Mouse (Mus musculus) embryonic facial prominence, embryonic 10.5 days (tissue): ENCODE data around the gene Rasal2. TPM values are rescaled to one million over a fixed set of nuclear protein-coding genes. Genes with fewer than 3 reads are reported as not detected.

Experiments used
- DNase-seq: peaks from one replicate; pipeline ENCODE4 v3.0.0-alpha.2; 2017; ENCODE audit warnings: low spot score
- H3K27ac ChIP-seq: fragments of 300-500 bp; sonication (generic); replicated peaks from 2 replicates; pipeline ENCODE4 v1.5.1; 2016; ENCODE audit warnings: mild to moderate bottlenecking
- H3K27me3 ChIP-seq: fragments of 300-500 bp; sonication (generic); replicated peaks from 2 replicates; pipeline ENCODE4 v1.6.1; 2016; ENCODE audit warnings: low read depth, mild to moderate bottlenecking; ENCODE audit not compliant: poor library complexity, severe bottlenecking
- H3K36me3 ChIP-seq: fragments of 300-500 bp; sonication (generic); replicated peaks from 2 replicates; pipeline ENCODE4 v1.6.1; 2016; ENCODE audit warnings: mild to moderate bottlenecking, moderate library complexity
- H3K4me1 ChIP-seq: fragments of 300-500 bp; sonication (generic); 2 replicates; pipeline ENCODE4 v1.6.1; 2016
- H3K4me3 ChIP-seq: fragments of 300-500 bp; sonication (generic); 2 replicates; pipeline ENCODE4 v1.5.1; 2016; ENCODE audit warnings: mild to moderate bottlenecking, moderate library complexity
- H3K9me3 ChIP-seq: fragments of 300-500 bp; sonication (generic); 2 replicates; pipeline ENCODE4 v1.6.1; 2016; ENCODE audit warnings: mild to moderate bottlenecking
- WGBS: fragments of 180-500 bp; shearing (Covaris S2); methylation state at CpG from one replicate; pipeline ENCODE4 v1.1.7; 2016; 5-methylcytosine and 5-hydroxymethylcytosine counted together
- polyA plus RNA-seq: library from polyadenylated mRNA; unstranded; fragments of >200 nt; fragmentation: Nextera tagmentation; extraction: Ambion mirVana; gene quantifications from 2 replicates; pipeline ENCODE4 v1.2.1, GENCODE M21; 2016

The Rasal2 gene
- polyA plus RNA-seq, 1 experiment from 2014 or later: 9.0 TPM

DNA sequence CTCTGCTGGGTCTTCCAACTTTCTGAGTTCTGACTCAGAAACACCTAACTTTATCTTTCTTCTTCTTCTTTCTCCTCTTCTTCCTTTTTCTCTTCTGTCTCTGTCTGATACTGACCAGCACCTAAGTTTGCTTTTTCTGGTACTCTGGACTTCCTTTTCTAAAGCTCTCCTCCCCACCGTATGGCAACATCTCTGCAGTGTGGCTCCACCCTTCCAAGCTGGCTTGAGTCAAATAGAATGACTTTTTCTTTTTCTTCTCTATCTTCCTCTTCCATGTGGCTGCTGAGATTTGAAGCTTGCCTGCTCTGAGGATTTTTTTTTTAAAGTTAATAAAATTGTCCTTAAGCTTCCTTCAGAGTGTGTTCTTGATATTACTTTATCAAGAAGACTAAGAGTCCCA is 115.3 kb downstream of the Rasal2 start:
- no peaks in the 10 kb centered on the region for H3K9me3 ChIP-seq
- peaks cover 8% of the 10 kb centered on the region; the same call in 1 of the 2 replicates for H3K36me3 ChIP-seq
- DNase-seq: no peak
- no peak overlapping the region for H3K4me3 ChIP-seq
- WGBS: 82% methylated on average over 1 of the region's 1 CpGs
- H3K27ac ChIP-seq: no peak overlapping the region
- H3K27me3 ChIP-seq: no peaks in the 10 kb centered on the region
- H3K4me1 ChIP-seq: no peaks in the 10 kb centered on the region

- H3K4me3 ChIP-seq: no peak overlapping the region
- no peak overlapping the region for H3K27ac ChIP-seq
- H3K36me3 ChIP-seq: peaks cover 8% of the 10 kb centered on the region; the same call in 1 of the 2 replicates
- 92% methylated on average over 3 of the region's 3 CpGs for WGBS
- no peaks in the 10 kb centered on the region for H3K9me3 ChIP-seq
- H3K4me1 ChIP-seq: no peaks in the 10 kb centered on the region
- H3K27me3 ChIP-seq: no peaks in the 10 kb centered on the region
- no peak for DNase-seq
These were observed 116.5 kb downstream of the Rasal2 start for GRCm38 (mm10) chr1:157295868-157296267.

DNA sequence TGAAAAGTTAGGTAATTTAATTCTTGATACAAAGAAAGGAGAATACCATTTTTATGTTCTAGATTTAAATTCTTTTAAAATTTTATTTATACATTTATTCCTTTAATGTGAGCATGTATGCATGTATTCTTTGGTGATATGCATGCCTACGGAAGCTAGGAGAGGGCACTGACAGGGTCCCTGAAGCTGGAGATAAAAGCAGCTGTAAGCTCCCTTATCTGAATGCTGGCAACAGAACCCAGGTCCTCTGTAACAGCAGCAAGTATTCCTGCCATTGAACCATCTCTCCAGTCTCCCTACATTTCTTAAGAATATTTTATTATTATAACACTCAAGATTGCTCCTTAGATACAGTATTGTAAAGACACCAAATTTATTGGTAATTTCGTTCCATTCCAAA is 122.2 kb downstream of the Rasal2 start:
- 91% methylated on average over 2 of the region's 2 CpGs for WGBS
- H3K9me3 ChIP-seq: no peaks in the 10 kb centered on the region
- no peak overlapping the region for H3K4me3 ChIP-seq
- no peaks in the 10 kb centered on the region for H3K36me3 ChIP-seq
- no peak overlapping the region for H3K27ac ChIP-seq
- H3K4me1 ChIP-seq: no peaks in the 10 kb centered on the region
- no peak for DNase-seq
- H3K27me3 ChIP-seq: no peaks in the 10 kb centered on the region

DNA sequence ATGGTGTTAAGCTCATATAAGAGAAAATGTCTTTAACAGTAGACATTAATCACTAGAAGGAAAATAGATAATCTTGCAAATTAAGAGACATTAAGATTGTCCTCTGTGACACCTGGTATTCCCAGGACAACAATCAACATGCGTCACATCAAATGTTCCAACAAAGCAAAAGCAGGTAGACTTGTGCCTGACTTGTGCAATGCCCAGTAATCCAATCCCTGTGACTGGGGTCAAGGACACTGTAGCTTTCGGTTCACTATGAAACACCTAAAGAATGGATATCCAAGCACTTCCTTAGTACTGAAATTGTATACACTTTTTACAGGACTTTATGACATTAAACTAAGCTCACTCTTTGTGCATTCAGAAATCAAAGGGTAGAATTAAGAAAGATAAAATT is 123.1 kb downstream of the Rasal2 start:
- Histone ChIP-seq H3K36me3 (no peaks in the 10 kb centered on the region), H3K27ac (no peak overlapping the region), H3K4me1 (no peaks in the 10 kb centered on the region), H3K4me3 (no peak overlapping the region), H3K27me3 (no peaks in the 10 kb centered on the region), H3K9me3 (no peaks in the 10 kb centered on the region)
- DNase-seq: no peak
- 75% methylated on average over 2 of the region's 2 CpGs for WGBS

- Histone ChIP-seq H3K4me3 (no peak overlapping the region), H3K4me1 (no peaks in the 10 kb centered on the region), H3K9me3 (no peaks in the 10 kb centered on the region), H3K36me3 (no peaks in the 10 kb centered on the region), H3K27me3 (no peaks in the 10 kb centered on the region), H3K27ac (no peak overlapping the region)
- DNase-seq: peak; percentile 28
- 15% methylated on average over 4 of the region's 4 CpGs for WGBS
These were observed 125.8 kb downstream of the Rasal2 start for GRCm38 (mm10) chr1:157286561-157286960.

- WGBS: 91% methylated on average over 3 of the region's 3 CpGs
- H3K27me3 ChIP-seq: no peaks in the 10 kb centered on the region
These were observed 127.0 kb downstream of the Rasal2 start for GRCm38 (mm10) chr1:157285366-157285765.

GRCm38 (mm10) chr1:157280781-157281180 is 131.6 kb downstream of the Rasal2 start:
- Histone ChIP-seq H3K4me3 (no peak overlapping the region), H3K27me3 (no peaks in the 10 kb centered on the region), H3K27ac (no peak overlapping the region), H3K36me3 (no peaks in the 10 kb centered on the region), H3K4me1 (no peaks in the 10 kb centered on the region), H3K9me3 (no peaks in the 10 kb centered on the region)
- no peak for DNase-seq

More at GRCm38 (mm10) chr1:157285366-157285765, 127.0 kb downstream of the Rasal2 start:
- Histone ChIP-seq H3K4me3 (no peak overlapping the region), H3K27ac (no peak overlapping the region), H3K36me3 (no peaks in the 10 kb centered on the region), H3K4me1 (no peaks in the 10 kb centered on the region), H3K9me3 (no peaks in the 10 kb centered on the region)
- DNase-seq: no peak

- 84% methylated on average over 4 of the region's 4 CpGs for WGBS
- Histone ChIP-seq H3K27ac (no peak overlapping the region), H3K36me3 (no peaks in the 10 kb centered on the region), H3K4me1 (no peaks in the 10 kb centered on the region), H3K4me3 (no peak overlapping the region), H3K9me3 (no peaks in the 10 kb centered on the region), H3K27me3 (no peaks in the 10 kb centered on the region)
- no peak for DNase-seq
These were observed 136.6 kb downstream of the Rasal2 start for GRCm38 (mm10) chr1:157275672-157276307.

GRCm38 (mm10) chr1:157267894-157268293 is 144.5 kb downstream of the Rasal2 start:
- no peaks in the 10 kb centered on the region for H3K36me3 ChIP-seq

GRCm38 (mm10) chr1:157256562-157256961 is 155.8 kb downstream of the Rasal2 start:
- H3K36me3 ChIP-seq: no peaks in the 10 kb centered on the region
- no peaks in the 10 kb centered on the region for H3K9me3 ChIP-seq
- no peak overlapping the region for H3K4me3 ChIP-seq
- H3K4me1 ChIP-seq: peaks cover 14% of the 10 kb centered on the region; the same call in 1 of the 2 replicates
- DNase-seq: peak; percentile 42
- WGBS: 22% methylated on average over 4 of the region's 4 CpGs
- H3K27me3 ChIP-seq: no peaks in the 10 kb centered on the region
- H3K27ac ChIP-seq: no peak overlapping the region

More at GRCm38 (mm10) chr1:157267894-157268293, 144.5 kb downstream of the Rasal2 start:
- Histone ChIP-seq H3K4me3 (no peak overlapping the region), H3K4me1 (no peaks in the 10 kb centered on the region), H3K27ac (no peak overlapping the region), H3K9me3 (no peaks in the 10 kb centered on the region), H3K27me3 (no peaks in the 10 kb centered on the region)
- WGBS: 84% methylated on average over 3 of the region's 3 CpGs
- DNase-seq: no peak

DNA sequence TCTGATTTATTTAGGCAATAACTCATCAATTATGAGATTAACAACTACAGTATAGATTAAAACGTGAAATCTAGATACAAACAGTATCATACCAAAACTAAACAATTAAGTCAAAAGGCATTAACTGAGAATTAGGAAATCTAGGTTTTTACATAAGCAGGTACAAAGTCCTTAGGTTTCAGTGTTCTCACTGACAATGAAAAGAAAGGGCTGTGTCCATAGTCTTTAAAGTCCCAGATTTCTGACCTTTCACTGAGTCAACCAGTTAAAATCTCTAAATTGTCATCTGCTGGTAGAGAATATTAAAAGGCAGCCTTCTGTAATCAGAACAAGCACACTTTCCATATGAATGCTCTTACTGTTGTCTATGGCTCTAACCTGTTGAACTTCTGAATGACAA is 156.6 kb downstream of the Rasal2 start:
- WGBS: 79% methylated on average over 1 of the region's 1 CpGs

DNA sequence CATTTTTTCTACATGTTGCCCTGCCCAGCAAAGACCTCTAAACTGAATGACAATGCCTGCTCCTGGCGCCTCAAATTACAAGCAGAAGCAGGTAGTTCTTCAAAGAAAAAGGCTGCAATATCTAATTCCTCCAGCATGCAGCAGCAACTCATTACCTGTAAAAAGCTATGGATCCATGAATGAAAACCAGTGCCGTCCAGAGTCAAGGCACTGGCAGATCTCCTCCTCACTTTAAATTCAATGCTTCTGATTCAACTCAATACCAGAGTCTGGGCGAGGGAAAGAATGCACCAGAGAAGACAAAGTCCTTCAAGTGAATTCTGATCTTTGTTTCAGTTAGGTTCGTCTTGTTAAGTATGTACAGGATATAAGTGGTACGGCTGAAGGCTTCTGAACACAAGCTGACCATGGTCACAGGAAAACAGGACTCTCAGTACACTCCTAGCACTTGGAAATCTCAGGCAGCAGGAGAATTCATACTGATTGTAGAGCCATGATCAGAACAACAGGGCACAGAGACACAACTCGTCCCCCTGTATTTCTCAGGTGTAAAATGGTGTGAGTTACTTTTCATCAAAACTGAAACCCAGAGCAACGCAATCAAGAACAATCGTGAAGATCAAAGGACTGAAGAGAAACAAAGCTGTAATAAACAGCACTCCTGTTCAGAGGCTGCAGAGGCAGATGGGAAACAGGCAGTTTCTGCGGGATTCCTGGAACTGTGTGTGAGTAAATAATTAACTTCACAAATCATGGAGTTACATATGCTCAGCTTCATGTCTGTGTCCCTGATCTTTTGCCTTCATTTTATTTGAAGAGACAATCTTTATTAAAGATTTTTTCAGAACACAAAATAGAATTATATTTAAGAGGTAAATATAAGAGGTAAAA is 158.6 kb downstream of the Rasal2 start:
- Histone ChIP-seq H3K9me3 (no peaks in the 10 kb centered on the region), H3K4me3 (no peak overlapping the region), H3K36me3 (no peaks in the 10 kb centered on the region), H3K27me3 (no peaks in the 10 kb centered on the region), H3K27ac (no peak overlapping the region), H3K4me1 (peaks cover 14% of the 10 kb centered on the region; the same call in 1 of the 2 replicates)
- no peak for DNase-seq
- WGBS: 74% methylated on average over 9 of the region's 9 CpGs

More for the DNA sequence above, 156.6 kb downstream of the Rasal2 start:
- no peaks in the 10 kb centered on the region for H3K9me3 ChIP-seq
- DNase-seq: no peak
- H3K4me3 ChIP-seq: no peak overlapping the region
- H3K4me1 ChIP-seq: peaks cover 14% of the 10 kb centered on the region; the same call in 1 of the 2 replicates
- H3K27me3 ChIP-seq: no peaks in the 10 kb centered on the region
- H3K36me3 ChIP-seq: no peaks in the 10 kb centered on the region
- H3K27ac ChIP-seq: no peak overlapping the region

GRCm38 (mm10) chr1:157248112-157248511 is 164.3 kb downstream of the Rasal2 start:
- Histone ChIP-seq H3K4me3 (no peak overlapping the region), H3K27ac (no peak overlapping the region), H3K9me3 (no peaks in the 10 kb centered on the region), H3K27me3 (no peaks in the 10 kb centered on the region), H3K36me3 (no peaks in the 10 kb centered on the region), H3K4me1 (peaks cover 12% of the 10 kb centered on the region)
- DNase-seq: no peak
- 86% methylated on average over 3 of the region's 3 CpGs for WGBS
